Mouse (Mus musculus): Measurements from ENCODE around the gene Lpin2. TPM values are rescaled to one million over a fixed set of nuclear protein-coding genes. Genes with fewer than 3 reads are reported as not detected.

Lpin2 gene
- total RNA-seq (2015) (18.9 and 26.4 TPM in 2 replicates), total RNA-seq (2017) (26.1 and 47.3 TPM in 2 replicates)

GRCm38 (mm10) chr17:71182211-71182721 lies at the start of gene Lpin2:
Lpin2 (plus strand) TSS chr17:71182560.
- ATAC-seq (replicated peaks; ENCODE audit: poor library complexity), result peak; percentile 24

DNA sequence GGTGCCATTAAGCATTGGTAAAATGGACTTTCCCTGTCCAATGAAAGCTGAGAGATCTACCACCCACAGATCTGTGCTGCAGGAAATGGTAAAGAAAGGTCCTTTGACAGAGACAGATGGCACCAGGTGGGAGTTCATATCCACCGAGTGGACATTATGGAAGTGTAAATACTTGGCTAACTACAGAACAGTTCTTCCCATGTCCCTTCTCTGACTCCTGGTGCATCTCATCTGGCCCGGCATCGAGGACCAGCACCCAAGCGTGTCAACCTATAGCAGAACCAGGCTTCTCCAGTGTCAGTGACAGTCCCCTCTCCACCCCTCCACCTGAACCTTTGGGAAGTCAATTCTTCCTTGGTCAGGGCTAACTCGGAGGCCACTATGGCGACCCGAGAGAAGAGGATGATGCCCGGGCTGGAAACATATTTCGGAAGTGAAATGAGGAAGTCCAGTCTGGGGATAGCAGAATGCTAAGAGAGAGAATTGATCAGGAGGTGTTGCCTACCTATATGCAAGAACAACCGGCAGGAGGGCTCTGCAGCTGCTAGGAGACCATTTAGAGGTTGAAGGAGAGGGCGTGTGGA lies 49.4 kb upstream of the Lpin2 start:
- peak; percentile 46; the same call in 1 of the 2 replicates for ATAC-seq (replicated peaks; ENCODE audit: poor library complexity)

DNA sequence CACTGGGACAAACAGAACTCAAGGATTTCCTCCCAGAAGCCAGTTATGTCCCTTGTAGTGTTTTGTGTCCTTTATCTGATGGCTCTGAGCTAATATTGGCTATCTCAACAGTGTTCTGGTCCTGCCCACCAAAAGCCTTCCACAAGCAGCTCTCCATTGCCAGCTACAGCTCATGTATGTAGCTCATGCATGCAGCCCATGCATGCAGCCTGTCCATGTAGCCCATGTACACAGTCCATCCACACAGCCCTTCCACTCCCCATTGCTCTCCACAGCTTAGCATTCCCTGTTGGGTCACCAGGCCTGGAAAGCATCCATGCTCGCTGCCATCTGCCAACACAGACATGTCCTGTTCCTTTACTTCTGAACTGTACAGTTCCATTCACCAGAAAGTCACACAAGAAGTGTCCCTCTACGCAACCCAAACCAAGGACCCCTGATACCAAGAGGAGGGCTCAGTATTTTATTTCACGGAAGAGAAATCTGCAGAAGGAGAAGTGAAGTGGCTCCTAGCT lies 47.9 kb upstream of the Lpin2 start:
- no peak for ATAC-seq (replicated peaks; ENCODE audit: poor library complexity)

DNA sequence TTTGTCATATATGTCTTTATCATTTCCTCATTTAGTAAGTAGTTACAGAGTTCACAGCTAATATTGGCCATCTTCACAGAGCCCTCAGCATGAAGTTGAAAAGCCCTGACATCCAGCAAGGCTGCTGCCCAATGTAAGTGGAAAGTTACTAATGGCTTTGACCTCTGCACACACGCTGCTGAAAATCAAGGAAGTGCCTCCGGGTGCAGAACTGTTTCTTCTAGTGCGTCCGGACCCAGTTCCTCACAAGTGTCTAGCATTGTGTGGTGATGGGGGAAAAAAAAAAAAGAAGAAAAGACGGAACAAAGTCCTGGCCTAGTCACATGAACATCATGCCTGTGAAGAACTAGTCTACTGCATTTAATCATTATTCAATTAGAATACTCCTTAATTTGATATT lies 47.3 kb upstream of the Lpin2 start:
- ATAC-seq (replicated peaks; ENCODE audit: poor library complexity), result peak; percentile 79

DNA sequence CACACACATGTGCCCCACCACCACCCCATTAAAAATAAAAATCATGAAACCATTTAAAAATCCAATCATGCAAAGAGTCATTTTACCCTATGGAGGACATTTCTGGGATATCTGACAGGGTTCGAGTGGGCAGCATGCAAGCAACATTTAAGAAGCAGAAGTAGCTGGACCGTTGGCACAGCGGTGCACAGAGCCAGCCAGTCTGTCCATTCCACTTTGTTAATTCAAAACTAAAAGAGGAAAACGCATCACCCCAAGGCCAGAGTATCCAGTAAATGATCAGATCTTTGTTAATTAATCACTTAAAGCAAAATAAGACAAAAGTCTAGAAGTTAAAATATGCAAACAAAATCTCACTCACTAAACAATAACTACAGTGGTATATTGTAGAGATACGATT lies 46.5 kb upstream of the Lpin2 start:
- ATAC-seq (replicated peaks; ENCODE audit: poor library complexity), result no peak

- ATAC-seq (replicated peaks; ENCODE audit: poor library complexity), result no peak
Measured at GRCm38 (mm10) chr17:71136384-71137333, 45.7 kb upstream of the Lpin2 start.

DNA sequence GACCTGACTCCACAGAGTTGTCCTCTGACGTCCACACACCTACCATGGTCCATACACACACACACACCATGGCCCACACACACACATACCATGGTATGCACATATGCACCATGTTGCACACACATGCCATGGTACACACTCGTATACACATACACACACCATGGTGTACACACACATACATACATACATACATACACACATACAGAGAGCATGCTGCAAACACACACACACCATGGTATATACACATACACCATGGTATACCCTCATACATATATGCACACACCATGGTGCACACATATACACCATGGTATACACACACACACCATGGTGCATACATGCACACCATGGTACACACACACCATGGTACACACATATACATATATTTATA lies 45.0 kb upstream of the Lpin2 start:
- ATAC-seq (replicated peaks; ENCODE audit: poor library complexity), result no peak

- ATAC-seq (replicated peaks; ENCODE audit: poor library complexity), result no peak
Measured at GRCm38 (mm10) chr17:71142068-71142467, 40.3 kb upstream of the Lpin2 start.

GRCm38 (mm10) chr17:71143155-71143554 lies 39.2 kb upstream of the Lpin2 start:
- no peak for ATAC-seq (replicated peaks; ENCODE audit: poor library complexity)

- no peak for ATAC-seq (replicated peaks; ENCODE audit: poor library complexity)
Measured at GRCm38 (mm10) chr17:71144322-71145116, 37.8 kb upstream of the Lpin2 start.

- peak; percentile 86 for ATAC-seq (replicated peaks; ENCODE audit: poor library complexity)
Measured at GRCm38 (mm10) chr17:71145248-71145961, 37.0 kb upstream of the Lpin2 start.

GRCm38 (mm10) chr17:71153356-71153755 lies 29.0 kb upstream of the Lpin2 start:
- no peak for ATAC-seq (replicated peaks; ENCODE audit: poor library complexity)

DNA sequence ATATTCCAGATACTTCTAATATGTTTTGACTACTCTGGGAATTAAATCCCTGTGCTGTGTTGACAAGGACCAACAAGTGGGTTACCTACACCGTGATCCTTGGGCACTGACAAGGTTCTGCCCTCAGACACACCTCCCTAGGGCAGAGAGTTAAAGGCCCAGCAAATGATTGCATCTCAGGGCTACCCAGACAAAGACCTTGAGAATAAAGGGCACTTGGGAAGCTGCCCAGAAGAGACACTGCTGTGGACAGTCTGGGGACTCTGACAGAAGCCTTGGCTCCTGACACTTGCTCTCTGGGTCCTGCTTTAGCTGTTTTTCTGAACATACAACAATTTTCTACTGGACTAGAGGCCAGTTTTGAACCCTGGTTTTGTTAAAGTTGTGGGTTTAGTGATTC lies 27.1 kb upstream of the Lpin2 start:
- ATAC-seq (replicated peaks; ENCODE audit: poor library complexity), result no peak

GRCm38 (mm10) chr17:71159152-71159567 lies 23.2 kb upstream of the Lpin2 start:
- ATAC-seq (replicated peaks; ENCODE audit: poor library complexity), result no peak

DNA sequence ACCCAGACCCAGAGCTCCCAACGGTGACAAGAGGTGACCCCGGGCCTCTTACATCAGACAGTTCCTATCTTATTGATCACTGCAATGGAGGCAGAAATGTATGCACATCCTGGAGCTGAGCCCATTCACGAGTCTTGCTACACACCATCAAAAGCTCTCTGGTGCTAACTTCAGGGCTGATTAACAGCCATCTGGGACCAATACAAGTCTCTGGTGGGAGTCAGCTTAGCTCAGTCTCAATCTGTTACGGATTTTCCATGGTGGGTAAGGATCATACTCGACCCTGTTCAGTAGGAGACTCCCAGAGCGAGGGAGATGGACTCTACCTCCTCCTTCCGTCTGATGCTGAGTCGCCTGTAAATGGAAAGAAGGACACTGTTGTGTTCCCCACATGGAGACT lies 22.6 kb upstream of the Lpin2 start:
- ATAC-seq (replicated peaks; ENCODE audit: poor library complexity), result no peak

- 0 out of 2 replicates have a peak, but pooled peaks have one; percentile 36 for ATAC-seq (replicated peaks; ENCODE audit: poor library complexity)
Measured at GRCm38 (mm10) chr17:71160244-71160995, 21.9 kb upstream of the Lpin2 start.

GRCm38 (mm10) chr17:71164991-71165390 lies 17.4 kb upstream of the Lpin2 start:
- ATAC-seq (replicated peaks; ENCODE audit: poor library complexity), result peak; percentile 95

DNA sequence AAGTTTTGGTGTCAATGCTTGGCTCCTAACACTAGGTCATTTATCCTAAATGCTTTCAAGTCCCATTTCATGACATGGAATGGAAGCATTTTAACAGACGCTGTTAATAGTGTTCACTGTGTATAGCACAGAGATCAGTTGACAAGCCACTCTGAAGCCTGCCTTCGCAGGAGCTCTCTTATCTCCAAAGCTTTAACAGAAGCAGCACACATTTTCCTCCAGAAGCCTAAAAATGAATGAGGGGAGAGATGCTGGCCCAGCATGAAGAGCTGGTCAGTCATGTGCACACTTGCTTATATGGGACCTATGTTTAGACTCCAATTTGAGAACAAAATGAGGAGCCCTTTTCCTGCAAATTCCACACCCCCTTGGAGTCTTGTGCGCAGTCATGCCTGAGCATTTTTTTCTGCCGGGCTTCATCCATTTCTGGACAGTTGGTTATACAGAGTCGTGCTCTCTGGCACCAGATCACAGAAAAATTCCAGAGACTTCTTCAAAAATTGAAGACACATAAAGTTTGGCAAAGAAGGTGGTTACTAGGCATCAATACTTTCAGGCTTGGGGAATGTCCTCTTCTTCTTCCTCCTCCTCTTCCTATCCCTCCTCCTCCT lies 14.1 kb upstream of the Lpin2 start:
- no peak for ATAC-seq (replicated peaks; ENCODE audit: poor library complexity)

GRCm38 (mm10) chr17:71168846-71169245 lies 13.5 kb upstream of the Lpin2 start:
- no peak for ATAC-seq (replicated peaks; ENCODE audit: poor library complexity)
